Mouse (Mus musculus) Patski (cell line): ENCODE measurements around the gene Theg. TPM values are rescaled to one million over a fixed set of nuclear protein-coding genes. Genes with fewer than 3 reads are reported as not detected.
A peak's percentile ranks its signal among the peaks of the same experiment; 100 is the strongest.

Experiments used
- ATAC-seq: fragments of 100-300 bp; one replicate; pipeline ENCODE4 v1.8.0; 2021
- CTCF ChIA-PET: fragments of 350-600 bp; sonication (Branson Sonifier 250); formaldehyde crosslinking; loops from one replicate; lab custom pipeline; 2022; ENCODE audit warnings: inconsistent platforms; lab: Charles Lee
- POLR2A ChIA-PET: fragments of 350-600 bp; sonication (Branson Sonifier 250); formaldehyde crosslinking; loops from one replicate; lab custom pipeline; 2022; ENCODE audit warnings: antibody characterized with exemption, inconsistent platforms; lab: Charles Lee
- DNase-seq: peaks from one replicate; pipeline ENCODE4 v3.0.0-alpha.2; 2011; ENCODE audit warnings: low read depth, low spot score
- H3K27me3 ChIP-seq: fragments of 371-371 bp; one replicate; pipeline ENCODE4 v1.5.1; 2021
- CTCF ChIP-seq: fragments of 100-300 bp; IDR thresholded peaks from one replicate; pipeline ENCODE4 v1.5.1; 2021
- in situ Hi-C: fragments of 300-500 bp; cut with MboI; formaldehyde crosslinking; loops from 3 replicates; pipeline ENCODE4 v1.11.1; 2018; ENCODE audit warnings: low pct_unique_long_range_greater_than_20kb, mixed read lengths
- polyA plus RNA-seq: library from polyadenylated mRNA; unstranded; gene quantifications from one replicate; pipeline ENCODE4 v1.2.3, GENCODE M21; 2021

Gene Theg
- polyA plus RNA-seq, 1 experiment from 2014 or later = not detected

GRCm38 (mm10) chr10:79557496-79557895, 29.6 kb downstream of the Theg start:
- no peak for TF ChIP-seq CTCF
- no peaks in the 10 kb centered on the region for H3K27me3 ChIP-seq
- DNase-seq (no peak), ATAC-seq (no peak)
- ChIA-PET POLR2A (no interaction called here), CTCF (no interaction called here)
- in situ Hi-C loops = no loop called here

- POLR2A ChIA-PET = no interaction called here
- TF ChIP-seq CTCF = no peak
- no peaks in the 10 kb centered on the region for H3K27me3 ChIP-seq
- in situ Hi-C loops = no loop called here
- CTCF ChIA-PET = no interaction called here
- no peak for DNase-seq
- ATAC-seq = no peak
These were observed 30.2 kb downstream of the Theg start for GRCm38 (mm10) chr10:79556951-79557350.

- POLR2A ChIA-PET = no interaction called here
- TF ChIP-seq CTCF = no peak
- CTCF ChIA-PET = no interaction called here
- peak; percentile 35 for ATAC-seq
- no peaks in the 10 kb centered on the region for H3K27me3 ChIP-seq
- DNase-seq = no peak
- in situ Hi-C loops = no loop called here
These were observed 31.9 kb downstream of the Theg start for GRCm38 (mm10) chr10:79555238-79555724.

GRCm38 (mm10) chr10:79554330-79555237, 32.5 kb downstream of the Theg start, which contains the start of gene Mier2:
Mier2 (minus strand) TSS chr10:79555199.
- in situ Hi-C loops = no loop called here
- DNase-seq (no peak), ATAC-seq (peak; percentile 76)
- CTCF ChIA-PET = no interaction called here
- TF ChIP-seq CTCF = no peak
- H3K27me3 ChIP-seq = no peaks in the 10 kb centered on the region
- POLR2A ChIA-PET = no interaction called here

GRCm38 (mm10) chr10:79553691-79554090, 33.4 kb downstream of the Theg start:
- no peak for TF ChIP-seq CTCF
- in situ Hi-C loops = no loop called here
- DNase-seq (no peak), ATAC-seq (no peak)
- ChIA-PET POLR2A (no interaction called here), CTCF (no interaction called here)
- H3K27me3 ChIP-seq = no peaks in the 10 kb centered on the region

GRCm38 (mm10) chr10:79553176-79553575, 34.0 kb downstream of the Theg start:
- in situ Hi-C loops = no loop called here
- DNase-seq (no peak), ATAC-seq (no peak)
- H3K27me3 ChIP-seq = no peaks in the 10 kb centered on the region
- TF ChIP-seq CTCF = no peak
- POLR2A ChIA-PET = no interaction called here
- CTCF ChIA-PET = no interaction called here

- in situ Hi-C loops = no loop called here
- CTCF ChIA-PET = no interaction called here
- no peaks in the 10 kb centered on the region for H3K27me3 ChIP-seq
- POLR2A ChIA-PET = no interaction called here
- DNase-seq (no peak), ATAC-seq (no peak)
- TF ChIP-seq CTCF = no peak
These were observed 34.6 kb downstream of the Theg start for GRCm38 (mm10) chr10:79552531-79552930.

GRCm38 (mm10) chr10:79550366-79550765, 36.8 kb downstream of the Theg start:
- no peak for ATAC-seq
- POLR2A ChIA-PET = no interaction called here
- no peak for TF ChIP-seq CTCF
- in situ Hi-C loops = no loop called here
- no peak for DNase-seq
- H3K27me3 ChIP-seq = no peaks in the 10 kb centered on the region
- CTCF ChIA-PET = no interaction called here

- ChIA-PET POLR2A (no interaction called here), CTCF (no interaction called here)
- no peaks in the 10 kb centered on the region for H3K27me3 ChIP-seq
- no peak for TF ChIP-seq CTCF
- ATAC-seq (no peak), DNase-seq (no peak)
- in situ Hi-C loops = no loop called here
These were observed 38.0 kb downstream of the Theg start for GRCm38 (mm10) chr10:79548971-79549723.

GRCm38 (mm10) chr10:79548546-79548945, 38.6 kb downstream of the Theg start:
- ATAC-seq (no peak), DNase-seq (no peak)
- in situ Hi-C loops = no loop called here
- TF ChIP-seq CTCF = no peak
- H3K27me3 ChIP-seq = no peaks in the 10 kb centered on the region
- ChIA-PET CTCF (no interaction called here), POLR2A (no interaction called here)
